Mouse (Mus musculus) forebrain, embryonic 13.5 days (tissue): ENCODE measurements at regions not wholly inside any gene's neighbourhood (a gene's known extent, or its start where the extent isn't known, plus 50 kb on each side); places are given as distances from the start of the nearest gene placed in this dataset.
"Not testable (repeated sequence)": the region's sequence is repeated elsewhere in the genome, so short reads cannot be mapped to it uniquely, and the experiment has no call there.

Experiments used
- ATAC-seq: fragments of 200-750 bp; cut with Nextera tagmentation; 2 replicates; pipeline ENCODE4 v1.8.0; 2017
- H3K27ac ChIP-seq: fragments of 300-500 bp; sonication (generic); 2 replicates; pipeline ENCODE4 v1.5.1; 2015; ENCODE audit warnings: inconsistent platforms, mild to moderate bottlenecking, moderate library complexity
- H3K27me3 ChIP-seq: fragments of 300-500 bp; sonication (generic); 2 replicates; pipeline ENCODE4 v1.6.1; 2015; ENCODE audit warnings: mild to moderate bottlenecking, inconsistent platforms
- H3K36me3 ChIP-seq: fragments of 300-500 bp; sonication (generic); 2 replicates; pipeline ENCODE4 v1.6.1; 2015; ENCODE audit warnings: mild to moderate bottlenecking, inconsistent platforms; ENCODE audit not compliant: poor library complexity, severe bottlenecking
- H3K4me1 ChIP-seq: fragments of 300-500 bp; sonication (generic); 2 replicates; pipeline ENCODE4 v1.6.1; 2015; ENCODE audit warnings: inconsistent platforms
- H3K4me2 ChIP-seq: fragments of 300-500 bp; sonication (generic); 2 replicates; pipeline ENCODE4 v1.6.1; 2015; ENCODE audit warnings: inconsistent platforms, mild to moderate bottlenecking, moderate library complexity
- H3K4me3 ChIP-seq: fragments of 300-500 bp; sonication (generic); 2 replicates; pipeline ENCODE4 v1.5.1; 2015; ENCODE audit warnings: mild to moderate bottlenecking, inconsistent platforms
- H3K9ac ChIP-seq: fragments of 300-500 bp; sonication (generic); 2 replicates; pipeline ENCODE4 v1.6.1; 2015; ENCODE audit warnings: mild to moderate bottlenecking, inconsistent platforms
- H3K9me3 ChIP-seq: fragments of 300-500 bp; sonication (generic); replicated peaks from 2 replicates; pipeline ENCODE4 v1.6.1; 2016; ENCODE audit warnings: inconsistent platforms
- WGBS: fragments of 180-500 bp; shearing (Covaris S2); methylation state at CpG from one replicate; pipeline ENCODE4 v1.1.7; 2015; 5-methylcytosine and 5-hydroxymethylcytosine counted together

GRCm38 (mm10) chr13:52252726-52253125 is 278.4 kb downstream of the Diras2 start:
- not testable (repeated sequence) for H3K9ac ChIP-seq, H3K4me1 ChIP-seq, H3K4me3 ChIP-seq, H3K27me3 ChIP-seq, H3K4me2 ChIP-seq, H3K9me3 ChIP-seq, ATAC-seq, H3K36me3 ChIP-seq, H3K27ac ChIP-seq
- 34% methylated on average over 6 of the region's 6 CpGs for WGBS

GRCm38 (mm10) chr13:52253138-52253537 is 277.9 kb downstream of the Diras2 start:
- H3K36me3 ChIP-seq: no peaks in the 10 kb centered on the region
- no peak overlapping the region for H3K4me2 ChIP-seq
- 38% methylated on average over 8 of the region's 8 CpGs for WGBS
- peaks cover 5% of the 10 kb centered on the region for H3K27me3 ChIP-seq
- H3K27ac ChIP-seq: no peak overlapping the region
- no peaks in the 10 kb centered on the region; the same call in 1 of the 2 replicates for H3K4me1 ChIP-seq
- no peak overlapping the region for H3K4me3 ChIP-seq
- ATAC-seq: 0 out of 2 replicates have a peak, but pooled peaks have one; percentile 19
- no peaks in the 10 kb centered on the region for H3K9me3 ChIP-seq
- no peak overlapping the region for H3K9ac ChIP-seq

DNA sequence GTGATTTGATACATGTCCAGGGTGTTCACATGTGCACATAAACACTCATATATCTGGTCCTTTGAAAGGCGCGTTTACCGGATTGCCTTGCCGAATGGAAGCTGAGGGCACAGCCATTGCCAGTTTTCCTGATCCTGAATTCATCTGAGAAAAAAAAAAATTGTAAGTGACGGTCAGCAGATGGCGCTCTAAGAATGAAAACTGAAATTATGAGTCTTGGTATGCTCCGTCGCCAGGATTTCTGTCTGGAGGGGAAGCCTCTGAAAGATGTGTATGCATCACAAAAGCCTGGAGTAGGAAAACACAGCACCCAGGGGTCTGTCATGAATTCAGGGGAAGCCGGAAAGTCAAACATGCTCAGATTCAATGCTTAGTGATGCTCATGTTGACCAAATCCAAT is 276.9 kb downstream of the Diras2 start:
- Histone ChIP-seq H3K9ac (no peak overlapping the region), H3K27me3 (peaks cover 5% of the 10 kb centered on the region), H3K9me3 (no peaks in the 10 kb centered on the region), H3K36me3 (no peaks in the 10 kb centered on the region), H3K4me3 (no peak overlapping the region), H3K4me1 (no peaks in the 10 kb centered on the region; the same call in 1 of the 2 replicates), H3K4me2 (no peak overlapping the region), H3K27ac (no peak overlapping the region)
- whole genome bisulfite sequencing: 17% methylated on average over 9 of the region's 9 CpGs
- peak; percentile 38; the same call in 1 of the 2 replicates for ATAC-seq

DNA sequence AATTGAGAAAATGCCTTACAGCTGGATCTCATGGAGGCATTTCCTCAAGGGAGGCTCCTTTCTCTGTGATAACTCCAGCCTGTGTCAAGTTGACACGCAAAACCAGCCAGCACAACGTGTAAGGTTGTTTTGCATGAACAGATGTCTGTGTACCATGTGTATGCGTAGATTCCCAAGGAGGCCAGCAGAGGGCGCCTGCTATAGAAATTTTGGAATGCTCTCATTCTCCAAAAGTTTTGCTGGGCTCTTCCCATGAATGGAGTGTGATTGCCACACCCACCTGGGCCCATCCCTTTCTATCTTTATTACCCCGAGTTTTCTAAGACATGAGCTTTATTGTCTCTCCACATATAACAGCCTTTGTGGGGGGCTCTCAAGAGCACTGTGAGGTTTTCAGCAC is 275.4 kb downstream of the Diras2 start:
- ATAC-seq: no peak
- 65% methylated on average over 5 of the region's 5 CpGs for WGBS

DNA sequence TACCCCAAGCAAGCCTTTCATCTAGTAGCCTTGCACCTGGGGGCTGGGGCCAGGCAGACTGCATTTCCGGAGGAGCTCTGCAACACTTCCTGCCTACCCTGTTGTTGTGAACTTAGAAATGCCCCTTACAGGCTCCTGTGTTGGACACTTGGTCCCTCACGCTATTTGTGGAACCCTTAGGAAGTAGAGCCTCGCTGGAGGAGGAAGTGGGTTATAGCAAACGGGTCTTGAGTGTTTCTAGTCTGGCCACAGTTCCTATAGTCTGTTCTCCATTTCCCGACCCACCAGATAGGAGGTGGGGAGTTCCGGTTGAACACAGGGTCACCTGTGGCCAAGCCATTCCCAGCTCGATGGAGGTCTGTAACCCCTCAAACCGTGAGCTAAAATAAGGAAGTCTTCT is 272.7 kb downstream of the Diras2 start:
- 90% methylated on average over 8 of the region's 8 CpGs for WGBS
- Histone ChIP-seq H3K36me3 (no peaks in the 10 kb centered on the region), H3K9me3 (no peaks in the 10 kb centered on the region), H3K9ac (no peak overlapping the region), H3K27me3 (no peaks in the 10 kb centered on the region; the same call in 1 of the 2 replicates), H3K4me2 (no peak overlapping the region), H3K4me1 (no peaks in the 10 kb centered on the region; the same call in 1 of the 2 replicates), H3K4me3 (no peak overlapping the region), H3K27ac (no peak overlapping the region)
- ATAC-seq: no peak

More for the DNA sequence above, 275.4 kb downstream of the Diras2 start:
- no peaks in the 10 kb centered on the region for H3K9me3 ChIP-seq
- peaks cover 5% of the 10 kb centered on the region for H3K27me3 ChIP-seq
- H3K9ac ChIP-seq: no peak overlapping the region
- H3K4me1 ChIP-seq: no peaks in the 10 kb centered on the region; the same call in 1 of the 2 replicates
- H3K27ac ChIP-seq: no peak overlapping the region
- no peak overlapping the region for H3K4me2 ChIP-seq
- H3K4me3 ChIP-seq: no peak overlapping the region
- no peaks in the 10 kb centered on the region for H3K36me3 ChIP-seq

- Histone ChIP-seq H3K4me2 (no peak overlapping the region), H3K9ac (no peak overlapping the region), H3K9me3 (no peaks in the 10 kb centered on the region), H3K27me3 (no peaks in the 10 kb centered on the region), H3K27ac (no peak overlapping the region), H3K4me1 (no peaks in the 10 kb centered on the region), H3K36me3 (no peaks in the 10 kb centered on the region), H3K4me3 (no peak overlapping the region)
- WGBS: 76% methylated on average over 14 of the region's 14 CpGs
- no peak for ATAC-seq
Measured at GRCm38 (mm10) chr13:52262949-52263550, 268.0 kb downstream of the Diras2 start.

DNA sequence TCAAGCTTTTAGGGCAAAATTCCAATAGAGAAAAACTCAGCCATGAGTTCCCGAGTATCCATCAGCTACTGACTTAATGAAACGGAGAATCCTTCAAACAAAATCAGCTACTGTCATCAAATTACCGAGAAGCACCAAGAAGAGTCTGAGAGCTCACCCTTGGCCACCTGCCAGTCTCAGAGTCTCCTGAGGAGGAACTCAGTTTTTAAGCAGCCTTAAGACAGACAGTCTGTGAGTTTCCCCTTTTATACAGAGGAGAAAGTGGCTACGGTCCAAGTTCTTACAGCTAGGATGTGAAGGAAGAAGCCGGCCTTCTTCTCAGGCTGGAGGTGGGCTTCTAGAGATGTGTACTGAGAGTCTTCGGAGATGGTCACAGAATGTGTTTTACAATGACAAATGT is 262.8 kb downstream of the Diras2 start:
- Histone ChIP-seq H3K4me3 (no peak overlapping the region), H3K9me3 (no peaks in the 10 kb centered on the region), H3K4me1 (0 out of 2 replicates have a peak, but pooled peaks cover 3% of the 10 kb centered on the region), H3K4me2 (no peak overlapping the region), H3K9ac (no peak overlapping the region), H3K27ac (no peak overlapping the region), H3K36me3 (no peaks in the 10 kb centered on the region), H3K27me3 (no peaks in the 10 kb centered on the region)
- no peak for ATAC-seq
- 76% methylated on average over 6 of the region's 6 CpGs for WGBS

GRCm38 (mm10) chr13:52273502-52274246 is 257.4 kb downstream of the Diras2 start:
- ATAC-seq: no peak
- Histone ChIP-seq H3K36me3 (no peaks in the 10 kb centered on the region), H3K4me3 (no peak overlapping the region), H3K27ac (no peak overlapping the region), H3K27me3 (peaks cover 9% of the 10 kb centered on the region; the same call in 1 of the 2 replicates), H3K9ac (no peak overlapping the region), H3K4me2 (no peak overlapping the region), H3K4me1 (no peaks in the 10 kb centered on the region), H3K9me3 (no peaks in the 10 kb centered on the region)
- WGBS: 90% methylated on average over 19 of the region's 19 CpGs

- WGBS: 67% methylated on average over 5 of the region's 5 CpGs
- H3K4me2 ChIP-seq: no peak overlapping the region
- ATAC-seq: 0 out of 2 replicates have a peak, but pooled peaks have one; percentile 13
Measured at GRCm38 (mm10) chr13:52275196-52275595, 255.9 kb downstream of the Diras2 start.

GRCm38 (mm10) chr13:52275675-52276074 is 255.4 kb downstream of the Diras2 start:
- H3K4me3 ChIP-seq: no peak overlapping the region
- peak; percentile 67 for ATAC-seq
- no peaks in the 10 kb centered on the region for H3K4me1 ChIP-seq
- H3K27me3 ChIP-seq: peaks cover 9% of the 10 kb centered on the region; the same call in 1 of the 2 replicates
- H3K9me3 ChIP-seq: no peaks in the 10 kb centered on the region
- H3K4me2 ChIP-seq: peak overlapping the region; percentile 38
- 11% methylated on average over 8 of the region's 8 CpGs for WGBS
- no peaks in the 10 kb centered on the region for H3K36me3 ChIP-seq
- no peak overlapping the region for H3K27ac ChIP-seq
- no peak overlapping the region for H3K9ac ChIP-seq

More at GRCm38 (mm10) chr13:52275196-52275595, 255.9 kb downstream of the Diras2 start:
- no peak overlapping the region for H3K9ac ChIP-seq
- H3K36me3 ChIP-seq: no peaks in the 10 kb centered on the region
- no peak overlapping the region for H3K4me3 ChIP-seq
- peaks cover 9% of the 10 kb centered on the region; the same call in 1 of the 2 replicates for H3K27me3 ChIP-seq
- H3K27ac ChIP-seq: no peak overlapping the region
- H3K9me3 ChIP-seq: no peaks in the 10 kb centered on the region
- H3K4me1 ChIP-seq: no peaks in the 10 kb centered on the region

DNA sequence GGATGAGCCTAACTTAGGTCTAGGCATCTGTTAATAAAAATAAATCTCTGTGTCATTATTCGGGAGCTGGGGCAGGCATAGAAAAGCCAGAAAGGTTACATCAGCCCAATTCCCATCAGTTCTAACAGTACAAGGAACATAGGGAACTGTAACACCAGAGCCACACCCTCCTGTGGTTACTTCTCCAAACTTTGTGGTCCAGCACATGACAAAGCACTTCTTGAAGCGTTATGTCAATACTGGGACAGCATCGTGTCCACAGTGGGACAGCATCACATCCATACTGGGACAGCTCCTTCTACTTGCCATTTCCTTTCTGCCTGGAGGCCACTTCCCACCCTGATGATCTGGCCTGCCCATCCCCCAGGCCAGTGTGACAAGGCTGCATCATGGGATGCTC is 253.9 kb downstream of the Diras2 start:
- Histone ChIP-seq H3K4me3 (no peak overlapping the region), H3K36me3 (no peaks in the 10 kb centered on the region), H3K9me3 (no peaks in the 10 kb centered on the region), H3K27me3 (peaks cover 9% of the 10 kb centered on the region; the same call in 1 of the 2 replicates), H3K4me1 (no peaks in the 10 kb centered on the region), H3K27ac (no peak overlapping the region), H3K9ac (no peak overlapping the region), H3K4me2 (no peak overlapping the region)
- no peak for ATAC-seq
- WGBS: 89% methylated on average over 3 of the region's 3 CpGs

DNA sequence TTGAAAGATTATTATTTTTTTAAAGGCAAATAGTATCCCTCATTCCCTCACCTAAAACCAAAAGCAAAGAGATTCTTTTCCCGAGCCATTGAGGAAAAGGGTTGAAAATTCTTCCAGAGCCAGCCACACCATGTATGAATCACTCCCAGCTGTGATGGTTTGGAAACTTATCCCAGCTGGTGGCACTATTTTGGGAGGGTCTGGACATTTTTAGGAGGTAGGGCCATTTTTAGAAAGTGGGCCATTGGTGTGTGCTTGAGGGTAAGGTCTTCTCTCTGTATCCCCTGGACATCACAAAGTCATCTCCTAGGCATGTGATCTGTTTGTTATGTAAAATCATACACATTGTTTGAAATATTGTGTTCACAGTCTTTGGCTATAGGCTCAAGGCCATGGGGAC is 252.2 kb downstream of the Diras2 start:
- Histone ChIP-seq H3K4me3 (no peak overlapping the region), H3K4me2 (no peak overlapping the region), H3K9ac (no peak overlapping the region), H3K27ac (no peak overlapping the region), H3K27me3 (peaks cover 9% of the 10 kb centered on the region; the same call in 1 of the 2 replicates), H3K4me1 (no peaks in the 10 kb centered on the region), H3K9me3 (no peaks in the 10 kb centered on the region), H3K36me3 (no peaks in the 10 kb centered on the region)
- 82% methylated on average over 1 of the region's 1 CpGs for WGBS
- ATAC-seq: no peak
